Mouse (Mus musculus): ENCODE measurements around the gene Zc3h12c. TPM values are rescaled to one million over a fixed set of nuclear protein-coding genes. Genes with fewer than 3 reads are reported as not detected.

Gene Zc3h12c
- polyA plus RNA-seq, 1 experiment from 2014 or later = 2.2 TPM

DNA sequence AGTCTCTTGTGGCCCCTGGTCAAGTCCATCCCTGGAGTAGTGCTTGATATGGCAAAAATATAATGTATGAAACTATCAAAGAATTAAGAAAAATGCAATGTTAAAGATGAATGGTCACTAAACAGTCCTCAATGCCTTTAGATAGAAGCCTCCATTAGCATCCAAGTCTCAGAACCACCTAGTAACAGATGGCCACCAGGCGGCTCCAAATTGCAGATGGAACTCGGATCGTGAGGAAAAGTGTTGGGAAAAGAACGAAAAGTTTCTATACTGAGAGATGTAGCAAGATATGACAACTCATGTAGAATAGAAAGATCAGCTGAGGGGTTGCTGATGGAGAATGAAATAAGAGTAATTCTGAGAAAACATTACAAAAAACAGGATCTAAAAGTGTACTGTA, 38.0 kb downstream of the Zc3h12c start:
- no peaks in the 10 kb centered on the region for H3K4me1 ChIP-seq (ENCODE audit: control insufficient read depth, insufficient read depth, low read length)
- H3K9me3 ChIP-seq (replicated peaks; ENCODE audit: control insufficient read depth, low read length) = no peaks in the 10 kb centered on the region
- 63% methylated on average over 4 of the region's 4 CpGs for WGBS
- no peak overlapping the region for H3K4me3 ChIP-seq (replicated peaks; ENCODE audit: low read length)
- no peak overlapping the region for H3K27ac ChIP-seq (ENCODE audit: low read length)
- peaks cover 5% of the 10 kb centered on the region; the same call in 1 of the 2 replicates for H3K36me3 ChIP-seq (ENCODE audit: control insufficient read depth, insufficient read depth, low read length)
- no peak overlapping the region for H3K4me2 ChIP-seq (ENCODE audit: low read depth, low read length)
- no peak for ATAC-seq (ENCODE audit: insufficient read depth, low FRiP score)
- no peaks in the 10 kb centered on the region for H3K27me3 ChIP-seq (ENCODE audit: control insufficient read depth, insufficient read depth, low read length)
- no peak overlapping the region for H3K9ac ChIP-seq (ENCODE audit: low read length)

DNA sequence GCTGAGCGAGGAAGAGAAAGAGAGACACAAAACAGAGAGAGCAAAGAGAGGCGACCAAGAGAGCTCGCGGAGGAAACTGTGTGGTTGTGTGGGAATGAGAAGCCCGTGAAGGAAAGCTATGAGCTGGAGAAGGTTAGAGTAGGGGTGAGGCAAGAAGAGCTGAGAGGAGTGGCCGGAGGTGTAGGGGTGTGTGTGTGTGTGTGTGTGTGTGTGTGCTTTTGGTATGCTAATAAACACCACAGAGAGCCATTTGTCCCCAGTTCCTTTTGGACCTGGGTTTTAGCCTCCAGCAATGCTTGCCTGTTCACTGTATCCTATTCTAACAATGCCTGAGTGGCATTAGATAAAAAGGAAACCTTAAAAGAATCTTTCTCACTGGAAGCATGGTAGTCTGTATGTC, 43.1 kb downstream of the Zc3h12c start:
- 91% methylated on average over 6 of the region's 6 CpGs for WGBS
- Histone ChIP-seq H3K27ac (ENCODE audit: low read length) (no peak overlapping the region), H3K9ac (ENCODE audit: low read length) (no peak overlapping the region), H3K9me3 (replicated peaks; ENCODE audit: control insufficient read depth, low read length) (no peaks in the 10 kb centered on the region), H3K4me1 (ENCODE audit: control insufficient read depth, insufficient read depth, low read length) (no peaks in the 10 kb centered on the region), H3K27me3 (ENCODE audit: control insufficient read depth, insufficient read depth, low read length) (no peaks in the 10 kb centered on the region), H3K4me2 (ENCODE audit: low read depth, low read length) (no peak overlapping the region), H3K4me3 (replicated peaks; ENCODE audit: low read length) (no peak overlapping the region), H3K36me3 (ENCODE audit: control insufficient read depth, insufficient read depth, low read length) (peaks cover 5% of the 10 kb centered on the region; the same call in 1 of the 2 replicates)
- no peak for ATAC-seq (ENCODE audit: insufficient read depth, low FRiP score)

DNA sequence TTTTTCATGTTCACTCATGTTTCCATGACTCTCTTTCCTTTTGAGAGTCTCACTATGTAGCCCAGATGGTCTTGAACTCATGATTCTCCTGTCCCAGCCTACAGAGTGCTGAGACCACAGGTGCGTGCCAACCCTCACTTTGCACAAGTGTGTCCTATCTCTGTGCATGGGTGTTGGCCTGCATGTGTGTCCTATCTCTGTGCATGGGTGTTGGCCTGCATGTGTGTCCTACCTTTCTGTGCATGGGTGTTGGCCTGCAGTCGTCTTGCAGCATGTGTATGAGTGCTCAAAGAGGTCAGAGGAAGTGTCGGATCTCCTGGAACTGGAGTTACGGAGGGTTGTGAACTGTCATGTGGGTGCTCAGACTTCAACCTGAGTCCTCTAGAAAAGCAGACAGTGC, 49.2 kb downstream of the Zc3h12c start:
- Histone ChIP-seq H3K4me2 (ENCODE audit: low read depth, low read length) (no peak overlapping the region), H3K4me1 (ENCODE audit: control insufficient read depth, insufficient read depth, low read length) (no peaks in the 10 kb centered on the region), H3K27ac (ENCODE audit: low read length) (no peak overlapping the region), H3K4me3 (replicated peaks; ENCODE audit: low read length) (no peak overlapping the region), H3K27me3 (ENCODE audit: control insufficient read depth, insufficient read depth, low read length) (no peaks in the 10 kb centered on the region), H3K36me3 (ENCODE audit: control insufficient read depth, insufficient read depth, low read length) (peaks cover 8% of the 10 kb centered on the region; the same call in 1 of the 2 replicates), H3K9ac (ENCODE audit: low read length) (no peak overlapping the region), H3K9me3 (replicated peaks; ENCODE audit: control insufficient read depth, low read length) (no peaks in the 10 kb centered on the region)
- ATAC-seq (ENCODE audit: insufficient read depth, low FRiP score) = no peak
- 83% methylated on average over 4 of the region's 4 CpGs for WGBS

DNA sequence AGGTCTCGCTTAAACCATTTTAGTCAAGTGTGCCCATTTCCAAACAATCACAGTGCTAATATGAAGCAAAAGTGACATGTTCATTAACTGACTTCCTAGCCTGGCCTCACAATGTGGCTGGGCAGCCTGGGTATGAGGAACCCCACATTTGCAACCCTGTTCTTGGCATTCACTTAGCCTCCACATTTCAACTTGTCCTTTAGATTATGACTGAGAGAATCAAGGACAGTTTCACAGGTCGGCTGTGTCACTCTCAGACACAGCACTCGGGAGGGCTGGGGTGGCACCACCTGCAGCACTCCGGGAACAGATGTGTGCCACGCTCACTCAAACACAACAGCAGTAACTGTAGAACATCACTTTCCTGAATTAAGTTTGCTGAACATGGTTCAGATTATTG, 55.3 kb downstream of the Zc3h12c start:
- ATAC-seq (ENCODE audit: insufficient read depth, low FRiP score) = no peak
- WGBS = 88% methylated on average over 5 of the region's 5 CpGs
- Histone ChIP-seq H3K9me3 (replicated peaks; ENCODE audit: control insufficient read depth, low read length) (no peaks in the 10 kb centered on the region), H3K4me1 (ENCODE audit: control insufficient read depth, insufficient read depth, low read length) (no peaks in the 10 kb centered on the region), H3K27ac (ENCODE audit: low read length) (no peak overlapping the region), H3K36me3 (ENCODE audit: control insufficient read depth, insufficient read depth, low read length) (peaks cover 8% of the 10 kb centered on the region; the same call in 1 of the 2 replicates), H3K4me2 (ENCODE audit: low read depth, low read length) (no peak overlapping the region), H3K9ac (ENCODE audit: low read length) (no peak overlapping the region), H3K27me3 (ENCODE audit: control insufficient read depth, insufficient read depth, low read length) (no peaks in the 10 kb centered on the region), H3K4me3 (replicated peaks; ENCODE audit: low read length) (no peak overlapping the region)

DNA sequence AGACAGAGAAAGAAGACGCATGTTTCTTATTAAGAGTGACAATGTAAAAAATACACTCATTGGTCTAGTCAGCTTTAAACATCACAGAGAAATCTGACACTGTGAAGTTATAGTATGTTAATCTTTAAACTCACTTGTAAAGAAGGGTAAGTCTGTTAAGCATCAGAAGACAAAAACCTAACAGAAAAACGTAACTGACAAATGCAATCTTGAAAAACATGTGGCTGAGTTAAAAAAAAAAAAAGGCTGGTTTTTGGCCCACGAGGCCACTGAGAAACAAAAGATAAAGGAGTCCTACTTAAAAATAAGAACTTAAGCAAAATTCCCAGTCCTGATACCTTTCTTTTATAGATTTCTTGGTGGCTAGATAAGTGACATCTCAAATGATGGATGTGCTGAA, 57.6 kb downstream of the Zc3h12c start:
- H3K4me3 ChIP-seq (replicated peaks; ENCODE audit: low read length) = no peak overlapping the region
- ATAC-seq (ENCODE audit: insufficient read depth, low FRiP score) = no peak
- no peak overlapping the region for H3K9ac ChIP-seq (ENCODE audit: low read length)
- 60% methylated on average over 3 of the region's 3 CpGs for WGBS
- no peak overlapping the region for H3K27ac ChIP-seq (ENCODE audit: low read length)
- H3K36me3 ChIP-seq (ENCODE audit: control insufficient read depth, insufficient read depth, low read length) = 0 out of 2 replicates have a peak, but pooled peaks cover 2% of the 10 kb centered on the region
- H3K9me3 ChIP-seq (replicated peaks; ENCODE audit: control insufficient read depth, low read length) = no peaks in the 10 kb centered on the region
- H3K4me1 ChIP-seq (ENCODE audit: control insufficient read depth, insufficient read depth, low read length) = no peaks in the 10 kb centered on the region
- H3K27me3 ChIP-seq (ENCODE audit: control insufficient read depth, insufficient read depth, low read length) = no peaks in the 10 kb centered on the region
- H3K4me2 ChIP-seq (ENCODE audit: low read depth, low read length) = no peak overlapping the region

DNA sequence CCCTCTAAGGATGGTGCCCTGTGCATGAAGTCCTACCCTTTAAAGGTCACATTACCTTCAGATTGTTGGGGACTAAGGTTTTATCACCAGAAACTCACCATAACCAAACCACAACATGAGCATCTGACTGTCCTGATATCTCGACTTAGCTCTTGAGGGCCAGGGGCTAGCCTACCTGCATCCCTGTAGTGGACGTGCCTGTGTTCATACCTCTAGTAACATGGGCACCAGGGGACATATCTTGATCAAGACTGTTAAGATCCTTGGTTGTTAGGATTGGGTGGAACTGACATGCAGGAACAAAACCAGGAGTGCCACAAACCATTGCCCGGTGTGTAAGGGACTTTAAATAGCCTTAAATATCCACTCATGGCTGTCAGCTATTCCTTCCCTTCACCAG, 61.2 kb downstream of the Zc3h12c start:
- no peaks in the 10 kb centered on the region for H3K36me3 ChIP-seq (ENCODE audit: control insufficient read depth, insufficient read depth, low read length)
- H3K27ac ChIP-seq (ENCODE audit: low read length) = no peak overlapping the region
- 87% methylated on average over 3 of the region's 3 CpGs for WGBS
- H3K9ac ChIP-seq (ENCODE audit: low read length) = no peak overlapping the region
- H3K9me3 ChIP-seq (replicated peaks; ENCODE audit: control insufficient read depth, low read length) = no peaks in the 10 kb centered on the region
- no peak overlapping the region for H3K4me2 ChIP-seq (ENCODE audit: low read depth, low read length)
- no peak overlapping the region for H3K4me3 ChIP-seq (replicated peaks; ENCODE audit: low read length)
- ATAC-seq (ENCODE audit: insufficient read depth, low FRiP score) = no peak
- no peaks in the 10 kb centered on the region for H3K4me1 ChIP-seq (ENCODE audit: control insufficient read depth, insufficient read depth, low read length)
- H3K27me3 ChIP-seq (ENCODE audit: control insufficient read depth, insufficient read depth, low read length) = no peaks in the 10 kb centered on the region

DNA sequence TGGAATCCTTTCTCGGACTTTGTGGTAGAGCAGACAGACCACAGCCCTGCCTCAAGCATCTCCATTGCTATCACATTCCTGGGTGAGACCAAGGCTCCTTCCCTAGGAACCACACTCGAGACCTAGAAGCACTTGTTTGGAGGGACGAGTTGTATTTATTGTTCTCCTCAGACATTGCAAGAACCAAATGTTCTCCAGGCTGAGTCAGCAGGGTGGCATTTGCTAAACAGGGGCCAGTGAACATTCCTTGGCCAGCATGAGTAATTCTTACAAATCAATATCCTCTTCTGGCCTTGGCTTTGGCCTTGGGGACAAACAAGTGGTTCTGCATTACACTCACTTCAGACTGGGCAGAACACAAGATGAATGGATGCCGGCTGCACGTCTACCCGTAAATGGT, 62.9 kb downstream of the Zc3h12c start:
- 81% methylated on average over 6 of the region's 6 CpGs for WGBS
- Histone ChIP-seq H3K4me3 (replicated peaks; ENCODE audit: low read length) (no peak overlapping the region), H3K4me2 (ENCODE audit: low read depth, low read length) (no peak overlapping the region), H3K9ac (ENCODE audit: low read length) (no peak overlapping the region), H3K36me3 (ENCODE audit: control insufficient read depth, insufficient read depth, low read length) (no peaks in the 10 kb centered on the region), H3K4me1 (ENCODE audit: control insufficient read depth, insufficient read depth, low read length) (no peaks in the 10 kb centered on the region), H3K9me3 (replicated peaks; ENCODE audit: control insufficient read depth, low read length) (no peaks in the 10 kb centered on the region), H3K27ac (ENCODE audit: low read length) (no peak overlapping the region), H3K27me3 (ENCODE audit: control insufficient read depth, insufficient read depth, low read length) (no peaks in the 10 kb centered on the region)
- no peak for ATAC-seq (ENCODE audit: insufficient read depth, low FRiP score)

DNA sequence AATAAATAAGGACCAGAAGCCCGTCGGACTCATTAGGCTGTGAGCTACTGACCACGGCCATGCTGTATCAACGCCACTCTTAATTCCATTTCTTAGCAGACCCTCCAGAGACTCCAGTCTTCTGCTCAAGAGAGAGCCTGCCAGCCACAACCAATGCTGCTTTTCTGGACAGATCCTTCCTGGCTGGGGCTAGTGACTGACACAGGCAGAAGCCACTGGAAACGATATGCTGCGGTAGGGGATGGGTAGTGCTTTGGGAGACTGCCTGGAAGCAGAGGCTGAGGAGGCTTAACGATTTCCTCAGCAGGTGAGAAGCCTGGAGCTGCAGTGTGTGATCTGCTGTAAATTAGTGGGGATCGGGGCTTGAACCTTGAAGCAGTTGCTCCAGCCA, 64.2 kb downstream of the Zc3h12c start:
- 64% methylated on average over 8 of the region's 8 CpGs for WGBS
- Histone ChIP-seq H3K9me3 (replicated peaks; ENCODE audit: control insufficient read depth, low read length) (no peaks in the 10 kb centered on the region), H3K27ac (ENCODE audit: low read length) (no peak overlapping the region)

DNA sequence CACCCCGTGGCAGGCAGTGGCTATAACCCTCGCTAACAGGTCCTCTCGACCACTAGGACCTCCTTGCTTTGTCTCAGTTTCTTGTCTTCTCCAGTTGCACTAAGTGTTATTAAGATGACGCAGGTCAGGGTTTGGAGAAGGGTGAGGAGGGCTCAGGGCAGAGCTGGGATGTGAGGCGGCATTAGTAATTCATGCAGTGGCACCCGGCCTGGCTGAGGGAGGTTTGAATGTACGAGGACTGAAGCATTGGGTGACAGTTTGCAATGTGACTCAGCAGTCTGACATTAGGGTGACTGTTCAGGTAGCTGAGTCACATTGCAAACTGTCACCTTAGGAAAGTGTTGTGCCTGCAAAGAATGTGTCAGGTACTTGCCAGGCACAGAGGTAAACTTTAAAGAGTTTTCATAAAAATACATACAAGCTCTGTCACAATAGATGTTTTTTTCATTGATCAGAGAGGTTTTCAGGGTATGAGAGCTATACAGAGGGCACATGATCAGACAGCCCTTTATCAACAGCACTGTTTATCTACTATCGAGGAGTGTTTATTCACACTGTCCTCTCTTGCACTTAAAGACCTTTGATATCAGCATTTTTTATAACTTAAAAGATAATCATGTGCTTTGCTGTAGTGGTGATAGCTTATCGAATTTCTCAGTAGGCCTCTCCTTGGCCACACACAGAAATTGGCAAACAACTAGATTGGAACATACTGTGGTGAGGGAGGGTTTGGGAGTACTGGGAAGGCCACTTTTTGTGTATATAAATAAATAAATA, 64.7 kb downstream of the Zc3h12c start:
- WGBS = 40% methylated on average over 9 of the region's 9 CpGs

More for the DNA sequence above, 64.2 kb downstream of the Zc3h12c start:
- no peak overlapping the region for H3K9ac ChIP-seq (ENCODE audit: low read length)
- ATAC-seq (ENCODE audit: insufficient read depth, low FRiP score) = peak; percentile 9; the same call in 1 of the 2 replicates
- no peak overlapping the region for H3K4me2 ChIP-seq (ENCODE audit: low read depth, low read length)
- no peak overlapping the region for H3K4me3 ChIP-seq (replicated peaks; ENCODE audit: low read length)
- H3K4me1 ChIP-seq (ENCODE audit: control insufficient read depth, insufficient read depth, low read length) = no peaks in the 10 kb centered on the region
- H3K36me3 ChIP-seq (ENCODE audit: control insufficient read depth, insufficient read depth, low read length) = no peaks in the 10 kb centered on the region
- no peaks in the 10 kb centered on the region for H3K27me3 ChIP-seq (ENCODE audit: control insufficient read depth, insufficient read depth, low read length)

More for the DNA sequence above, 64.7 kb downstream of the Zc3h12c start:
- no peak overlapping the region for H3K9ac ChIP-seq (ENCODE audit: low read length)
- H3K4me2 ChIP-seq (ENCODE audit: low read depth, low read length) = no peak overlapping the region
- no peaks in the 10 kb centered on the region for H3K9me3 ChIP-seq (replicated peaks; ENCODE audit: control insufficient read depth, low read length)
- no peak overlapping the region for H3K4me3 ChIP-seq (replicated peaks; ENCODE audit: low read length)
- H3K36me3 ChIP-seq (ENCODE audit: control insufficient read depth, insufficient read depth, low read length) = no peaks in the 10 kb centered on the region
- no peaks in the 10 kb centered on the region for H3K27me3 ChIP-seq (ENCODE audit: control insufficient read depth, insufficient read depth, low read length)
- ATAC-seq (ENCODE audit: insufficient read depth, low FRiP score) = peak; percentile 42; the same call in 1 of the 2 replicates
- no peaks in the 10 kb centered on the region for H3K4me1 ChIP-seq (ENCODE audit: control insufficient read depth, insufficient read depth, low read length)
- no peak overlapping the region for H3K27ac ChIP-seq (ENCODE audit: low read length)

Measured in stomach, embryonic 16.5 days (tissue).